Mouse (Mus musculus): ENCODE results near the gene Gm8797.
"Not testable (repeated sequence)": the region's sequence is repeated elsewhere in the genome, so short reads cannot be mapped to it uniquely, and the experiment has no call there.

DNA sequence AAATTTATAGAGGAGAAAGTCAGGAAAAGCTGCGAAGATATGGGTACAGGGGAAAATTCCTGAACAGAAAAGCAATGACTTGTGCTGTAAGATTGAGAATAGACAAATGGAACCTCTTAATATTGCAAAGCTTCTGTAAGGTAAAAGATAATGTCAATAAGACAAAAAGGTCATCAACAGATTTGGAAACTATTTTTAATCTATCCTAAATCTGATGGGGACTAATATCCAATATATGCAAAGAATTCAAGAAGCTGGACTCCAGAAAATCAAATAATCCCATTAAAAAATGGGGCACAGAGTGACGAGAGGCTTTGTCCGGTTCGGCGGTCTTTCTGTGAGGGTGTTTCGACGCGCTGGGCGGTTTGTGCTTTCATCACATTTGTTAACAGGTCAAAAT lies at the start of gene Gm8797:
- TF ChIP-seq POLR2A (IDR thresholded peaks at IDR 0.05; ENCODE audit: low read depth, low read length); CTCF (IDR thresholded peaks at IDR 0.05; ENCODE audit: extremely low read depth, insufficient read length, insufficient replicate concordance, low read depth, low read length): not testable (repeated sequence)

All from small intestine, adult 2 months (tissue).